Mouse (Mus musculus) forebrain, embryonic 13.5 days (tissue): ENCODE data around the gene Syt3. TPM values are rescaled to one million over a fixed set of nuclear protein-coding genes. Genes with fewer than 3 reads are reported as not detected.

ENCODE experiments used
- ATAC-seq: fragments of 200-750 bp; cut with Nextera tagmentation; 2 replicates; pipeline ENCODE4 v1.8.0; 2017
- H3K27ac ChIP-seq: fragments of 300-500 bp; sonication (generic); 2 replicates; pipeline ENCODE4 v1.5.1; 2015; ENCODE audit warnings: inconsistent platforms, mild to moderate bottlenecking, moderate library complexity
- H3K27me3 ChIP-seq: fragments of 300-500 bp; sonication (generic); 2 replicates; pipeline ENCODE4 v1.6.1; 2015; ENCODE audit warnings: mild to moderate bottlenecking, inconsistent platforms
- H3K36me3 ChIP-seq: fragments of 300-500 bp; sonication (generic); 2 replicates; pipeline ENCODE4 v1.6.1; 2015; ENCODE audit warnings: mild to moderate bottlenecking, inconsistent platforms; ENCODE audit not compliant: poor library complexity, severe bottlenecking
- H3K4me1 ChIP-seq: fragments of 300-500 bp; sonication (generic); 2 replicates; pipeline ENCODE4 v1.6.1; 2015; ENCODE audit warnings: inconsistent platforms
- H3K4me2 ChIP-seq: fragments of 300-500 bp; sonication (generic); 2 replicates; pipeline ENCODE4 v1.6.1; 2015; ENCODE audit warnings: inconsistent platforms, mild to moderate bottlenecking, moderate library complexity
- H3K4me3 ChIP-seq: fragments of 300-500 bp; sonication (generic); 2 replicates; pipeline ENCODE4 v1.5.1; 2015; ENCODE audit warnings: mild to moderate bottlenecking, inconsistent platforms
- H3K9ac ChIP-seq: fragments of 300-500 bp; sonication (generic); 2 replicates; pipeline ENCODE4 v1.6.1; 2015; ENCODE audit warnings: mild to moderate bottlenecking, inconsistent platforms
- H3K9me3 ChIP-seq: fragments of 300-500 bp; sonication (generic); replicated peaks from 2 replicates; pipeline ENCODE4 v1.6.1; 2016; ENCODE audit warnings: inconsistent platforms
- WGBS: fragments of 180-500 bp; shearing (Covaris S2); methylation state at CpG from one replicate; pipeline ENCODE4 v1.1.7; 2015; 5-methylcytosine and 5-hydroxymethylcytosine counted together
- polyA plus RNA-seq: library from polyadenylated mRNA; unstranded; fragments of >200 nt; fragmentation: Nextera tagmentation; extraction: Ambion mirVana; gene quantifications from 2 replicates; pipeline ENCODE4 v1.2.1, GENCODE M21; 2015

Gene Syt3
- polyA plus RNA-seq = 10.1 and 10.6 TPM in 2 replicates

GRCm38 (mm10) chr7:44383980-44384715 is at the start of gene Syt3:
Gene Syt3 (plus strand): TSS chr7:44384102.
- ATAC-seq = peak; percentile 87
- Histone ChIP-seq H3K27me3 (peaks cover 14% of the 10 kb centered on the region), H3K4me3 (peak within 1 kb of the TSS; percentile 51), H3K4me1 (peaks cover 31% of the 10 kb centered on the region), H3K4me2 (peak within 1 kb of the TSS; percentile 89), H3K36me3 (no peaks in the 10 kb centered on the region), H3K27ac (peak within 1 kb of the TSS; percentile 93), H3K9ac (peak within 1 kb of the TSS; percentile 73), H3K9me3 (0 out of 2 replicates have a peak, but pooled peaks cover 6% of the 10 kb centered on the region)
- 0% methylated on average over 26 of the region's 33 CpGs for WGBS

- Histone ChIP-seq H3K4me2 (no peak overlapping the region), H3K27ac (no peak overlapping the region), H3K36me3 (peaks cover 3% of the 10 kb centered on the region; the same call in 1 of the 2 replicates), H3K27me3 (peaks cover 52% of the 10 kb centered on the region), H3K4me3 (no peak overlapping the region), H3K9ac (no peak overlapping the region), H3K9me3 (no peaks in the 10 kb centered on the region), H3K4me1 (peaks cover 22% of the 10 kb centered on the region)
- no peak for ATAC-seq
- WGBS = 77% methylated on average over 14 of the region's 14 CpGs
Measured at GRCm38 (mm10) chr7:44334139-44334538, 49.8 kb upstream of the Syt3 start.

DNA sequence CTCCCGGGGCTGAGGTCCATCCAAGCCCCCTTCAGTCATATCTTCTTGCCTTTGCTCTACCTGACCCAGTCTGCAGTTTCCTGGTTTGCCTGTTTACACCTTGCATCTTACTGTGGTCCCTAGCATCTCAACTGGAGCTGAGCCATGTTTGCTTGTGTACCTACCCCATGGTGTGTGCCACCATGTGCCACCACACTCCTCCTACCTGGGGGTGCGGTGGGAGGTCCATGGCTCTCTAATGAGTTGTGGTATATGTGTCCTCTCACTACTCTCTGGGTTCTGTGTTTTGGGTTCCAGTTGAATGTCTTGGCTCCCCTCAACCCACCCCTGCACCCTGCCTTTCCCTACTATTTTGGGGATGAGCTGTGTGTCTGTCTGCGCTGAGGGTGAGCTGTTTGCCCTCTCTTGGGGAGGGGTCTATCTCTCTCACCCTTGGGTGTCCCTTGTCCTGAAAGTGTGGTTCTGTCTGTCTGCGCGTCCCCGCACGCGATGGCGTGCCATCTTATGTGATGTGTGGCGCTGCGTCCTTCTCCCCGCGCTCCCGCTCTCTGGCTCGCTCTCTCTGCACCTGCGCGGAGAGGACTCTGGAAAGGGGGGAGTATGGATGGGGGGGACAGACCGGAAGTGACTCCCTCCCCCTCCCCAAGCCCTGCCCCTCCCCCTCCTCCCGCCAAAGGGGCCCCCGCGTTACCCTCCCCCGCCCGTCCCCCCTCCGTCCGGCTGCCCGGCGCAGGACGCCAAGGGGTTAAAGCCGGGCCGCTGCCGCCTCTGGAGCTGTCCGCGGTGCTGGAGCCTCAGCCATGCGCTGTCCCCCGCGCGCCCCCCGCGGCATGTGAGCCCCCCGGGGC is 48.6 kb upstream of the Syt3 start:
- Histone ChIP-seq H3K4me2 (peak overlapping the region; percentile 79), H3K4me1 (peaks cover 22% of the 10 kb centered on the region), H3K9ac (peak overlapping the region; percentile 78), H3K36me3 (0 out of 2 replicates have a peak, but pooled peaks cover 3% of the 10 kb centered on the region), H3K9me3 (no peaks in the 10 kb centered on the region), H3K27me3 (peaks cover 60% of the 10 kb centered on the region), H3K27ac (peak overlapping the region; percentile 84), H3K4me3 (peak overlapping the region; percentile 62)
- ATAC-seq = peak; percentile 75
- 5% methylated on average over 20 of the region's 40 CpGs for WGBS

DNA sequence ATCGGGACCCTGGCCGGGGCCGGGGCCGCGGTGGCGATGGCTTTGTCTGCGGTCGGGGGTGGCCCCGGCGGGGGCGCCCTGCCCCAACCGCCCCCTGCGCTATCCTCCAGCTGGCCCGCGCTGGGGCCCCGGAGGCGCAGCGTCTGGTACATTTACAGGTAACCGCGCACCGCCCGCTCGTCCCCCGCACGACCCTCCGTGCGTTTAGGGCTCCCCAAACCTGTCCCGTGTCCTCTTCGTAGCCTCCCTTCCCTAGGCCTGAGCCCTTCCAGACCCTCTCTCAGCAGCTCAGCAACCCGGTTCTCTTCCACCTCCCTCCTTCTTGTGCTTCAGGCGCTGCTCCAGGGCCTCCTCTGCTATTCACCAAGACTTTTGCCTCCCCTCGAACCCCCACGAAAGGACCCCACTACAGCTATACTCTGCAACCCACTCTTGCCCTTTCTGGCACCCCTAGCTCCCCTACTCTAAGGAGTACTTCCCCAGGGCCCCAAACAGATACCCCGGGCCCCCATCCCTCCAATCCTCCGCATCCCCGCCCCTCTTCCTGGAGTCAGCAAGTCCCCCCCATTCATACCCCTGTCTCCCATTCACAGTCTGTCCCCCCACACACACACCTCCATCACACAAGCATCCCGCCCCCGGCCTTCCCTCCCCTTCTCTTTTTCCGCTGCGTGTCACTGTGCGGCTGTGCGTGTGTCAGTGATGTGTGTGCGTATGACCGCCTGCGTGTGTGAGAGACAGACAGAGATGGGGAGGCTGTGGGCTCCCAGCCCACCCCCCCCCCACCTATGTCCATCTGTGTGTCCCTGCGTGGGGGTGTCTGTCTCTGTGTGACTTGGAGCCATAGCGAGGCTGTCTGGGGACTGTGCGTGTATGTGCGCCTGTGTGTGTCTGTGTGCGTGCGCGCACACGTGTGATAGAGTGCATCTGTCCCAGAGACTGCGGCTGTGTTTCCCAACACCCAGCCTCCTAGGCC is 47.6 kb upstream of the Syt3 start:
- Histone ChIP-seq H3K4me1 (peaks cover 22% of the 10 kb centered on the region), H3K4me3 (peak overlapping the region; percentile 62), H3K4me2 (peak overlapping the region; percentile 79), H3K9ac (peak overlapping the region; percentile 78), H3K27me3 (peaks cover 60% of the 10 kb centered on the region), H3K36me3 (0 out of 2 replicates have a peak, but pooled peaks cover 3% of the 10 kb centered on the region), H3K27ac (peak overlapping the region; percentile 84), H3K9me3 (no peaks in the 10 kb centered on the region)
- 2% methylated on average over 28 of the region's 54 CpGs for WGBS
- ATAC-seq = peak; percentile 84

- Histone ChIP-seq H3K9me3 (no peaks in the 10 kb centered on the region), H3K4me1 (peaks cover 22% of the 10 kb centered on the region)
Measured at GRCm38 (mm10) chr7:44337121-44337849, 46.6 kb upstream of the Syt3 start.

DNA sequence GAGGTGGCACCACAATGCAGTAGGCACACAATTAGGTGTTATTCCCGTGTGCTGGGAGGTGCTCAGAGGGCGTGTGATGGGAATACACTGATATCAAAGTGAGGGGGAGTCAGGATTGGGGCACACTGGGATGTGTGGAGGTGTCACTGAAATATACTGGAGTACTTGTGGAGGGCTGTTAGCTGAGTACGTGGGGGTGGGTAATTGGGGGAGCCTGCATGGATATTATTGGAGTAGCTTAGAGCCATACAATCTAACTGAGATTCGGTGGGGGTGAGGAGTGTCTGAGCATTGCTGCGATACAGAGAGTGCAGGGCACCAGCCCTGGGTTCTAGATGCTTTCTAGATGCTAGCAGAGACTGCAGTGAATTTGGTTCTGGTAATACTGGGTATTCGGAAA is 43.7 kb upstream of the Syt3 start:
- H3K27me3 ChIP-seq = peaks cover 48% of the 10 kb centered on the region
- peaks cover 22% of the 10 kb centered on the region for H3K4me1 ChIP-seq
- H3K36me3 ChIP-seq = peaks cover 29% of the 10 kb centered on the region
- H3K9ac ChIP-seq = no peak overlapping the region
- WGBS = 69% methylated on average over 6 of the region's 6 CpGs
- H3K4me2 ChIP-seq = no peak overlapping the region
- no peaks in the 10 kb centered on the region for H3K9me3 ChIP-seq
- H3K27ac ChIP-seq = no peak overlapping the region
- H3K4me3 ChIP-seq = no peak overlapping the region
- ATAC-seq = no peak

More at GRCm38 (mm10) chr7:44337121-44337849, 46.6 kb upstream of the Syt3 start:
- Histone ChIP-seq H3K27me3 (peaks cover 60% of the 10 kb centered on the region), H3K4me3 (peak overlapping the region; percentile 62), H3K9ac (peak overlapping the region; percentile 78), H3K27ac (peak overlapping the region; percentile 48; the same call in 1 of the 2 replicates), H3K4me2 (peak overlapping the region; percentile 79), H3K36me3 (0 out of 2 replicates have a peak, but pooled peaks cover 5% of the 10 kb centered on the region)
- 2% methylated on average over 32 of the region's 32 CpGs for WGBS
- ATAC-seq = peak; percentile 19; the same call in 1 of the 2 replicates

DNA sequence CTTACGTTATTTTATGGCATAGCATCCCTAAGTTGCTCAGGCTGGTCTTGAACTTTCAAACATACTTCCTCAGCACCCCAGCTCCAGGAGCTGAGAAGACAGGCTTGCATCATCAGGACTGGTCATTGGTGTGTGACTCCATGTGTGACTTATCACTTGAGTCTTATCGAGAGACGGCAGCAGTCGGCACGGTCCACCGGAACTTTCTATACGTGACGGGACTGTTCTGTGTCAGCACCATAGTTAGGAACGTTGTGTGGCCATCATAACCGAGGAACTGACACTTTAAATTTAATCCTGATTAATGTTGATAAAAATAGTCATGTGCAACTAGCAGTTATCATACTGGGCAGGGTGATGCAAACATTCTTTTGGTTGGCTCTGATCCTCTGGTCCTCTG is 42.8 kb upstream of the Syt3 start:
- ATAC-seq = no peak

GRCm38 (mm10) chr7:44341714-44342113 is 42.2 kb upstream of the Syt3 start:
- peaks cover 44% of the 10 kb centered on the region for H3K36me3 ChIP-seq
- peaks cover 12% of the 10 kb centered on the region; the same call in 1 of the 2 replicates for H3K4me1 ChIP-seq
- no peak overlapping the region for H3K4me3 ChIP-seq
- no peak overlapping the region for H3K9ac ChIP-seq
- WGBS = 66% methylated on average over 5 of the region's 5 CpGs
- H3K27ac ChIP-seq = no peak overlapping the region
- H3K27me3 ChIP-seq = peaks cover 33% of the 10 kb centered on the region
- H3K9me3 ChIP-seq = no peaks in the 10 kb centered on the region
- no peak for ATAC-seq
- no peak overlapping the region for H3K4me2 ChIP-seq

More for the DNA sequence above, 42.8 kb upstream of the Syt3 start:
- Histone ChIP-seq H3K9ac (no peak overlapping the region), H3K27me3 (peaks cover 39% of the 10 kb centered on the region), H3K4me2 (no peak overlapping the region), H3K27ac (no peak overlapping the region), H3K9me3 (no peaks in the 10 kb centered on the region), H3K4me1 (peaks cover 17% of the 10 kb centered on the region), H3K36me3 (peaks cover 38% of the 10 kb centered on the region), H3K4me3 (no peak overlapping the region)
- 92% methylated on average over 10 of the region's 10 CpGs for WGBS

- Histone ChIP-seq H3K9ac (no peak overlapping the region), H3K27ac (no peak overlapping the region), H3K36me3 (peaks cover 51% of the 10 kb centered on the region), H3K9me3 (no peaks in the 10 kb centered on the region), H3K4me1 (no peaks in the 10 kb centered on the region), H3K4me3 (no peak overlapping the region), H3K27me3 (peaks cover 21% of the 10 kb centered on the region), H3K4me2 (no peak overlapping the region)
- WGBS = 31% methylated on average over 11 of the region's 11 CpGs
- no peak for ATAC-seq
Measured at GRCm38 (mm10) chr7:44343459-44344015, 40.4 kb upstream of the Syt3 start.

GRCm38 (mm10) chr7:44344622-44345021 is 39.3 kb upstream of the Syt3 start:
- peaks cover 16% of the 10 kb centered on the region for H3K27me3 ChIP-seq
- no peak overlapping the region for H3K4me2 ChIP-seq
- H3K9me3 ChIP-seq = no peaks in the 10 kb centered on the region
- H3K4me1 ChIP-seq = no peaks in the 10 kb centered on the region
- WGBS = 81% methylated on average over 12 of the region's 12 CpGs
- H3K9ac ChIP-seq = no peak overlapping the region
- ATAC-seq = no peak
- H3K27ac ChIP-seq = no peak overlapping the region
- no peak overlapping the region for H3K4me3 ChIP-seq
- H3K36me3 ChIP-seq = peaks cover 55% of the 10 kb centered on the region
